Mouse (Mus musculus): ENCODE measurements around the gene Ptov1.

Ptov1 gene

DNA sequence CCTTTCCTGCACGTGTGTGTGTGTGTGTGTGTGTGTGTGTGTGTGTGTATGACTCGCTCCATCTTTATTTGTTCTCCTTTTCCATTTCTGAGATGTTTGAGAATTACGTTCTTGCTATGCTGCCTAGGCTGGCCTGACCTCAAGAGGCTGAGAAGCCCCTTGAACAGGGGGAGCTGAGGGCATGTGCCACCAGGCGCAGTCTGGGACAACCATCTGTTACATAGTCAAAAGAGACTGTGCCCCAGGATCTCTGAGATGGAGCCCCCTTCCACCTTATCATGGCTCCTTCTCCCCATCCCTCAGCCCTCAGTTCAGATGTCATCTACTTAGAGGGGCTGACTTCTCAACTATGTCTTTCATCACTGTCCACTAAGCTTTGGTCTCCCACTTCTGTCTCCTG is 55.2 kb downstream of the Ptov1 start:
- DNase-seq (ENCODE audit: low spot score), result no peak

GRCm38 (mm10) chr7:44813985-44814384 is 55.6 kb downstream of the Ptov1 start:
- no peak for DNase-seq (ENCODE audit: low spot score)
